Mouse (Mus musculus) c-Kit-positive CD71-negative TER-119-negative erythroid progenitor cells, embryonic 14.5 days (primary cell): ENCODE measurements around the gene Gar1.

ENCODE experiments used
- DNase-seq: peaks from one replicate; pipeline ENCODE4 v3.0.0-alpha.2; 2013; ENCODE audit warnings: low read depth

Gar1 gene

GRCm38 (mm10) chr3:129831035-129831568 is at the start of gene Gar1:
TSS of gene Gar1 (minus strand) at chr3:129831396.
- peak; percentile 98 for DNase-seq

DNA sequence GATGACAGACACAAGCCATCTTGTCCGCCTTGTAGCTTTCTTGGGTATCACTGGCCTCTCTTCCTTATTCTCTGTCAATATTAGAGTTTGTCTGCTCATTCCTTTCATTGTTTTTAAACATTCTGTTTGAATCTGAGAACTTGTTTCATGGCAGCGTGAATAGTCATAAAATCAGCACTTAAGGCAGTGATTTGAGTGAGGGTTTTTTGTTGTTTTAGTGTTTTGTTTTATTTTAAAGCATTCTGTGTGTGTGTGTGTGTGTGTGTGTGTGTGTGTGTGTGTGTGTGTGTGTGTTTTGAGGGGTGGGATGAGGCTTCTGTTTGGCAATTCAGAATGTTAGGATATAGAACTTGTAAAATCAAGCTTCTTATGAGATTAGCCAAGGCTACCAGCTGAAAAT is 48.7 kb upstream of the Gar1 start:
- DNase-seq: no peak

DNA sequence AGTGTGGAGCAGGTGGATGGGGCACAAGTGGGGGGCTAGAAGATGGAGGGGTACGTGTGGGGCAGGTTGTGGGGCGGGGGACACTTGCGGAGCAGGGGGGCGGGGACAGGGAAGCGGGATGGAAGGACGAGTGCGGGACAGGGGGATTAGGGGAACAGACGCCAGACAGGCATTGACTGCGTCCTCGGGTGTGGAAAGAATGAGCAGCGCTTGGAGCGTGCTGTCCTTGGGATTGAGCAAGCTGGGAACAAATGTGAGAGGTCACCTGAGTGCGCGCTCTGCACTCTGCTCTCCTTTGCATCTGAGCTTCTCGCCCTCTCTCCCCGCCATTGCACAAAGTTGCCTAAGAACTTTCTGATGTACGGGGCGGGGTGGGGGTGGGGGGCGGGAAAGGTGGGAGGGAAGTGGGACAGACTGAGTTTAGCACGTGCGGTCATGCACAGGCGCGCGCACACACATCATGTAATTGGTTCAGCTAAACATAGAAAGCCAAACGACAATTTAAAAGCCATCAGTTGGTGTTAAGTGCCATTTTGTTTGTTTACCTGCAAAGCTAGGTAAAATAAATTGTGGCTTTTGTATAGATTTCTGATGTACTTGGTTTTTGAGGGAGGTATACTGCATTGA is 48.0 kb upstream of the Gar1 start:
- DNase-seq: no peak

DNA sequence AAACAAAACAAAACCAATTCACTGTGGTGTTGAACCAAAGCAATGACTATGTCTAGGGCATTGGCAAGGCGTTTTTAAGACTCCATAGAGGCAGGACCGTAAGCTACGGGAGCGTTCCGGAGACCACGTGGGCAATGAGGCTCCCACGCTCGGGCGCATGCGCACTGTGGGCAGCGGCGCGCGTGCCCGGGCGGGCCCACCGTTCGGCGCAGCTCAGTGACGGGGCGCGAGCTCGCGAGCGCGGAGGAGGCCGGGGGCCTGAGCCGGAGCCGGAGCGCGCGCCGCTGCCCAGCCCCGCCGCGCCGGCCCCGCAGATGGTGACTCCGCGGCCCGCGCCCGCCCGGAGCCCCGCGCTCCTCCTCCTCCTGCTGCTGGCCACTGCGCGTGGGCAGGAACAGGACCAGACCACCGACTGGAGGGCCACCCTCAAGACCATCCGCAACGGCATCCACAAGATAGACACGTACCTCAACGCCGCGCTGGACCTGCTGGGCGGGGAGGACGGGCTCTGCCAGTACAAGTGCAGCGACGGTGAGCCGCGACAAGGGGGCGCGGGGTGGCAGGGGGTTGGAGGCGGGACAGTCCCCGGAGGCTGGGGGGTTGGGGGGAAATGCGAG is 47.3 kb upstream of the Gar1 start, which contains the start of gene Pla2g12a:
Gene Pla2g12a, plus strand, starts transcription at position 202 of the 617 bp plus-strand sequence.
- peak; percentile 66 for DNase-seq

GRCm38 (mm10) chr3:129877327-129877726 is 46.1 kb upstream of the Gar1 start:
- DNase-seq: no peak

DNA sequence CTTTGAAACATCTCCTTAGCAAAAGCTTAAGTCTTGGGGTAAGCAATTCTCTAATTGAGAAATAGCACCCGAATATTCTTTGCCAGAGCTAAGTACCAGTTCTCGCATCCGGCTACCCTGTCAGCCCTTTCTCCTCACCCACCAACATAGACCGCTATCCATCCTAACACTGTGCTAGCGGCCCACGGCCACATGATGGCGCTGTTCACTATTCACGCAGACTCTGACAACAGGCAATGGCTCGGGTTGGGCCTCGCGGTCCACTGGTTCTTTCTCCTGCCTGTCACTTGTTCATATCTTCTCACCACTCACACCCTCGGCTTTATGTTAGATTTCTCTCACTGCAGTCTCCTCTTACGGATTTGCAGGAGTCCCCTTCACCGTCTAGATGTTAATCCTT is 32.5 kb upstream of the Gar1 start:
- no peak for DNase-seq

DNA sequence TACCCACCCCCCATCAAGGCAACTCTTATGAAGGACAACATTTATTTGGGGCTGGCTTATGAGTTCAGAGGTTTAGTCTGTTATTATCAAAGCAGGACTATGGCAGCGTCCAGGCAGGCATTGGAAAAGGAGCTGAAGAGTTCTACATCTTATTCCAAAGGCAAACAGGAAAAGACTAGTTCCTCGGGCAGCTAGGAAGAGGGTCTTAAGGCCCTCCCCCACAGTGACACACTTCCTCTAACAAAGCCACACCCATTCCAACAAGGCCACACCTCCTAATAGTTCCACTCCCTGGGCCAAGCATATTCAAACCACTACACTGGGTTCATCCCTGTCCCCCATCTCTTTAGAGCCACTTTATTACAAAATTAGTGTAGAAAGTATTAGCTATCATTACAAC is 31.4 kb upstream of the Gar1 start:
- DNase-seq: no peak

DNA sequence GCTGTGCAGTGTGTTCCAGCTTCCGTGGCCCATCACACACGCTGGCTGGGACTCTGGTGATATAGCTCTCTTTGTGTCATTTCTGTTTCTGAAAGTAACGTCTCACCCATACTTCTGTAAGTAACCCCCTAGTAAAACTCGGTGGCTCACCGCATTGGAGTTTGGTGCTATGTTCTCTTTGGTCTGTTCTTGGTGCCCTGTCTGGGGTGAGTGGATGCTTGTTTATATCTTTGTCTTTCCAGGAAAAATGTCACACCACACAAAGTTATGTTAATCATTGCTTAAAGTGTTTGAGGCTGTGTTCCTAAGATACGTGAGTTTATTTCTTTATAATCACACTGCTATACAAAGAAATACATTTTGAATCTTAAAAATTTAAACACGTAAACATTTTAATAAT is 15.7 kb upstream of the Gar1 start:
- DNase-seq: no peak

- DNase-seq: no peak
Observed at GRCm38 (mm10) chr3:129845868-129846267, 14.7 kb upstream of the Gar1 start.

GRCm38 (mm10) chr3:129838017-129838416 is 6.8 kb upstream of the Gar1 start:
- no peak for DNase-seq

DNA sequence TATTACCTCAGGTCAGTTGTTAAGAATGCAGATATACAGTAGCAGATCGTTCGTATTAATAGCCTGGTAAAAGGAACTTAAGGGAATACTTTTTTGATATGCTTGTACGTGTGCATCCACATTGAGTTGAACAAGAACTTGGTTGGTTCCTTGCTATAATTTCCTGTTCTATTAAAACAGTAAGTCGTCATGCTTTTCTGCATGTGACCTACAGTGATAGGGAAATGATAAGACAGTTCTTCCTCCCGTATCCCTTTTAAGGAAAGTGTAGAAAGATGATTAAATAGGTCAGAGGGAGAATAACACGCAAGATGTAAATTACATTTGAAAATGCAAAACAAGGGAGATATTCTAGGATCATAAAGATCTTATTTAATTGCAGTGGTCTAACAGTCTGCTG is 5.8 kb upstream of the Gar1 start:
- DNase-seq: no peak

DNA sequence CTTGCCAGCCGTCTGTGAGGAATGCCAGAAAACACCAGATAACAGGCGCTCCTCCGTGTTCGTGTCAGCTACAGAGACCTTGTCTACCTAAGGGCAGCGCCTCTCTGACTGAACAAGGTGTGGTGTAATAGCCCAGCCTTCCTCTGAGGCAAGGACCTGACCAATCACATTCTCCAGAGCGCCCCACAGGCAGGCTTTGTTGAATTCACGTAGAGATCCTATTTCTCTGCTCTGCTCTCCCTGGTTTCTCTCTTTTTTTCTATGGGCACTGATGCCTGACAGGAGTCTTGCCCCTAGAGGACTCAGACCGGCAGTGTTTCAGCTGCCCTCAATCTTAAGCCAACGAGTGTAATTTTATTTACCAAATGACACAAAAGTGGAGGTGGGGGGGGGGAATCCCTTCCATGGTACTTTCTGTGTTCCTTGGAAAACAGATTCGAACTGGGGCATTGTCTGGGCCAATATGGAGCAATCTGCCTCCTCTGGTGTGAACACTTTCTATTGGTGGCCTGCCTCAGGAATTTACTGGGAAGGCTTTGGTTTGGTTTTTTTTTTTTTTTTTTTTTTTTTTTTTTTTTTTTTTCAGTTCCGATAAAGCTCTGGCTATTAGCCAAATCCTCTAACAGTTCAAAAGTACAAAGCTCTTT is 5.0 kb upstream of the Gar1 start:
- DNase-seq: no peak

DNA sequence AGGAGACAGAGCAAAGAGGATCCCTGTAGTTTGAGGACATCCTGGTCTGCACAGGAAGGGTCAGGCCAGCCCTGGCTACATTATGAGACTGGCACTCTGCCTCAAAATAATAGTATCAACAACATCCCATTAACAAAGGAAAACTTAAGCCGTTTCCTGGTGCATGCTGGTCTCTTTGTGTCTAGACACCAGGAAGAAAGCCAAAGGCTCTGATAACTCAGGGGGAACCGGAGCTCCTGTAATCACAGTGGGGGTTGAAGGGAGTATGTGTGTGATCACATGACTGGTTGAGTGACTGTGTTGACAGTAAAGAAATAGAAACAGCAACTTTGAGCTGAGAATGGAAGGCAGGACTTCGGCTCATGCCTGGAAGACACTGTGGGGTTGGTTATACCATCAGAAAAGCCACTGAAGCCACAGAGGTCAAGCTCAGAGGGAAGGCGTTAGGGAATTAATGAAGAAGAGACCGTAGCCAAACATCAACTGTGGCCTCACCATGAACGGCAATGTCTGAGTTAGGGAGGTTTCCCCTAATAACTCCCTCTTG is 4.3 kb upstream of the Gar1 start, which contains the start of gene Cfi:
Gene Cfi, plus strand, starts transcription at position 497 of the 547 bp plus-strand sequence.
- no peak for DNase-seq

DNA sequence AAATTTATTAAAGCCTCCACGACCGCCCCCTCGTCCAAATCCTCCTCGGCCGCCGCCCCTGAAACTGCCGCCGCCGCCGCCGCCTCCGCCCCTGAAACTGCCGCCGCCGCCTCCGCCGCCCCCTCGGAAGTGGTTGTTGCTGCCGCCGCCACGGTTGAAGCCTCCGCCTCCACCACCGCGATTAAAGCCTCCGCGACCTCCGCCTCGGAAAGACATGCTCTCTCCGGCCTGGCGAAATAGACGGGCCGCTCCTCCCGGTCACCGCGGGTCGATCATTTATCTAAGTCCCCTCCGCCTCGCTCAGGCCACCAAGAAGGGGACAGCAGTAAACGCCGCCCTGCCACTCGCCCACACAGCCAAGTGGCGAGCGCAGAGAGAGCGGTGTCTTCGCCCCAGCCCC is 570 bp downstream of the Gar1 start:
- DNase-seq: peak; percentile 13

- DNase-seq: no peak
Observed at GRCm38 (mm10) chr3:129827691-129828090, 3.5 kb downstream of the Gar1 start.

DNA sequence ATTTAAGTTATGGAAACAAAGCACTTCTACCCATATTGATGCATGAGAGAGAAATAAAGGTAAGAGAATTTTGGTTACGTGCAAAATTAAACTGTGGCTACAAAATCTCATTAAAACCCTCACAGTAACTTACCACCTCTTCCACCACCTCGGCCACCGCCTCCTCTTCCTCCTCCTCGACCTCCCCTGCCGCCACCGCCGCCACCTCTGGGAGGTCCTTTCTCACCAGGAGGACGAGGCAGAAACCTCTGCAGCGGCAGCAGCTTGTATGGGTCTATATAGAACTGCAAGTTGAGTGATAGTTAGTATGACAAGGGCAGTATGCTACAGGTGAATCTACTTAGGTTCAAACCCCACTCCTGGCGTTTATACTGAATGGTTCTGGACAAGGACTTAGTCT is 4.5 kb downstream of the Gar1 start:
- no peak for DNase-seq

GRCm38 (mm10) chr3:129824891-129825290 is 6.3 kb downstream of the Gar1 start:
- DNase-seq: no peak

DNA sequence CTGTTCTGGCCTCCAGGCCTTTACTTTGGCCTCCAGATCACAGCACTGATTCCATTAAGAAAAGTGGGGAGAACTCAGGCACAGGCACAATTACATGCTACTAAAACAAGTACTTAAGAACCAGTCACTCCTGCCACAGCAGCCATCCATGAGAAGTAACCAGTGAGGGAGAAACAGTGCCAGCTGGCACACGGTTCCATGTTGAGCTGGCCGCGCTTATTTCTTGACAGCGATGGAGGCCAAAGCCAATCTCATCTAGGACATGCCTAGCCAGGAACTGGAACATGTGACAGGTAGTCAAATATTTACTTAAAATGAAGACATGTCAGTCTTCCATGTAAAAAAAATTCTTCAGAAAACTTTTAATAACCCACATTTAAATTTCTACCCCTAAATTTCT is 7.0 kb downstream of the Gar1 start:
- no peak for DNase-seq

DNA sequence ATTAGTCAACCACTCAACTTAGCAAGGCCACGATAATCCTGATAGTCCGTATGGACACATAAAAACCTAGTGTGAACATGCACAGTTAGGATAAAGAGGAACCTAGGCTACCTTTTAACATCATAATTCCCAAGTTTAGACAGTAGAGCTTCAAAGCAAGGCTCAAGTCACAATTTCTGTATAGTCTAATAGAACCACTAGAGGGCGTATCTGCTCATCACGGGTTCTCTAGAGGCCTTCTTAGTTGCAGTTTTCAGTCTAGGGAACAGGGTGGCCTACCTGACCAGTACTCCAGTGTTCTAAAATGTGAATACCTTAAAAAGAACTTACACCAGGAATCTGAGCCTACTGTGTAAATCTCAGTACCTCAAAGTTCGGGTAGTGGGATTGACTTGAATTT is 7.9 kb downstream of the Gar1 start:
- DNase-seq: peak; percentile 38

DNA sequence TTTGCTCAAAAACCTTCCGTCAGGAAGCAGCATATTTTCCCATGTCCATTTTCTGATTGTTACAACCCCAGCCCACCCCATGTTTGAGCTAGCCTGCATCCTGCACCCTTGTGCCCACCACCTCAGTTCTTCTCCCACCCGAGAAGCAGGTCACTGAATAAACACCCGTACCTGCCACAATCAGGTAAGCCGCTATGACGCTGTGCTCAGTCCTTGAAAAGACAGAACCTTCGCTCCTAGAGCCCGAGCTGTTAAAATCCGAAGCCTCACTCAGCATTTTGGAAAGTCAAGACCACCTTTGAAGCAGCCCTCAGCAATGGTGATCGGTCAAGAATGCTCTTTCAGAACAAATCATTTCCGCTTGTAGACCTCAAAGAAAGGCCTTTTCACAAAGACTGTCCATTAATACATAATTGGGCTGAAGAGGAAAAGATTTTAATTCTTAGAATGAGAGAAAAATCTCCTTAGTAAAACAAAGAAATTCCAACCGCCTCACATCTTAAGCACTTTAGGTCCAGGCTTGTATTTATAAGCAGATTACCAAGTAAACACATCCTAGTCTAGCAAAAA is 8.9 kb downstream of the Gar1 start, which contains the start of gene Rrh:
Gene Rrh, minus strand, starts transcription at position 382 of the 570 bp plus-strand sequence.
- DNase-seq: no peak

DNA sequence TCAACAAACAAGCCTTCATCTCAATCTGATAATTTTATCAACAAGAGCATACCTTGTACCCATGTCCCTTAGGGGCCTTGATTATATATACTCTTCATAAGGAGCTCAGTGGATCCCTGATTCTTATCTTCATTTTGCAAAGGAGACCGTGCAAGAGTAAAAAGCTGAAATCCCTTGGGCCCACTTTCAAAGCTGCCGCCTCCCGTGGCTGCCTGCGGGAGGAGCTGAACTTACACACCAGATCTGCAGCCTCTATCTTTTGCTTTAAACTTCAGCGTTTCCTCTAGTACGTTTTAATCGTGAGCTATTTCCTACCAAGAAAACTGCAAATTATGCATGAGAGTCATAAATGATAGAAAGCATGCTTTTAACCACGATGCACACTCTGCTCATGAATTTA is 9.5 kb downstream of the Gar1 start:
- DNase-seq: no peak

DNA sequence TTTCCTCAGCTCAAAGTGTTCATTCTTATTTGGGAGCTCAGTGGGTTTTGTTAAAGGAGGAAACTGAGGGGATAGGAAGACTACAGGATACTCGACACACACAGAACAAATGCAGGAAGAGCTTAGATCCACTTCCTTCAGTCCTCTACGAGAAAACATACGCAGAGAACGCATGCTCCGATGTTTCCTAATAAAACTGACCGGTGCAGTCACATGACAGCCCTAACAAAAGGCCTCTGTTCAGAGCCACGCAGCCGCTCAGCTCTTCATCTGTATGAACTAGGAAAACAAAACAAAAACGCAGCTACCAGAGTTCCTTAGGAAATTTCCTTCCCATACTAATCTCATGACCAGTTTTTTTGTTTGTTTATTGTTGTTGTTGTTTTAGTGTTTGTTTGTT is 10.3 kb downstream of the Gar1 start:
- no peak for DNase-seq
